Mouse (Mus musculus): ENCODE measurements around the gene Sigmar1. TPM values are rescaled to one million over a fixed set of nuclear protein-coding genes. Genes with fewer than 3 reads are reported as not detected.
"Not testable (repeated sequence)": the region's sequence is repeated elsewhere in the genome, so short reads cannot be mapped to it uniquely, and the experiment has no call there.

The Sigmar1 gene
- polyA plus RNA-seq (2014; fragmentation: Nextera tagmentation; extraction: Ambion mirVana) = 81.2 and 90.6 TPM in 2 replicates

GRCm38 (mm10) chr4:41755338-41756305, at the start of gene Sigmar1:
Gene Sigmar1 (minus strand): TSS chr4:41756157.
- H3K27ac ChIP-seq (ENCODE audit: low read length) = peak within 1 kb of the TSS; percentile 80
- H3K36me3 ChIP-seq (ENCODE audit: control insufficient read depth, insufficient read depth, low read length) = no peaks in the 10 kb centered on the region; the same call in 1 of the 2 replicates
- H3K9me3 ChIP-seq (ENCODE audit: control insufficient read depth, low read depth, low read length) = no peaks in the 10 kb centered on the region
- H3K9ac ChIP-seq (replicated peaks; ENCODE audit: low read depth, low read length) = peak within 1 kb of the TSS; percentile 59
- WGBS = under 1% methylated on average over 57 of the region's 57 CpGs
- H3K4me2 ChIP-seq (replicated peaks; ENCODE audit: low read depth, low read length) = peak within 1 kb of the TSS; percentile 68
- H3K4me1 ChIP-seq (ENCODE audit: control insufficient read depth, insufficient read depth, low read length) = peaks cover 18% of the 10 kb centered on the region; the same call in 1 of the 2 replicates
- peak; percentile 77 for ATAC-seq (ENCODE audit: insufficient number of reproducible peaks, insufficient read depth, low FRiP score, low read depth)
- peak within 1 kb of the TSS; percentile 57 for H3K4me3 ChIP-seq (ENCODE audit: low read depth, low read length)
- no peaks in the 10 kb centered on the region for H3K27me3 ChIP-seq (ENCODE audit: control insufficient read depth, insufficient read depth, low read length)

- not testable (repeated sequence) for H3K9me3 ChIP-seq (ENCODE audit: control insufficient read depth, low read depth, low read length); H3K9ac ChIP-seq (replicated peaks; ENCODE audit: low read depth, low read length); H3K27ac ChIP-seq (ENCODE audit: low read length); H3K27me3 ChIP-seq (ENCODE audit: control insufficient read depth, insufficient read depth, low read length); H3K4me3 ChIP-seq (ENCODE audit: low read depth, low read length); H3K36me3 ChIP-seq (ENCODE audit: control insufficient read depth, insufficient read depth, low read length); H3K4me1 ChIP-seq (ENCODE audit: control insufficient read depth, insufficient read depth, low read length); H3K4me2 ChIP-seq (replicated peaks; ENCODE audit: low read depth, low read length); ATAC-seq (ENCODE audit: insufficient number of reproducible peaks, insufficient read depth, low FRiP score, low read depth)
- 49% methylated on average over 3 of the region's 3 CpGs for WGBS
Measured at GRCm38 (mm10) chr4:41783197-41783596, 27.2 kb upstream of the Sigmar1 start.

- not testable (repeated sequence) for H3K27ac ChIP-seq (ENCODE audit: low read length); H3K9me3 ChIP-seq (ENCODE audit: control insufficient read depth, low read depth, low read length); ATAC-seq (ENCODE audit: insufficient number of reproducible peaks, insufficient read depth, low FRiP score, low read depth); H3K9ac ChIP-seq (replicated peaks; ENCODE audit: low read depth, low read length); H3K4me1 ChIP-seq (ENCODE audit: control insufficient read depth, insufficient read depth, low read length); H3K4me2 ChIP-seq (replicated peaks; ENCODE audit: low read depth, low read length); H3K27me3 ChIP-seq (ENCODE audit: control insufficient read depth, insufficient read depth, low read length); H3K4me3 ChIP-seq (ENCODE audit: low read depth, low read length); H3K36me3 ChIP-seq (ENCODE audit: control insufficient read depth, insufficient read depth, low read length)
- WGBS = 38% methylated on average over 4 of the region's 4 CpGs
Measured at GRCm38 (mm10) chr4:41782711-41783110, 26.8 kb upstream of the Sigmar1 start.

- H3K27ac ChIP-seq (ENCODE audit: low read length); H3K9me3 ChIP-seq (ENCODE audit: control insufficient read depth, low read depth, low read length); ATAC-seq (ENCODE audit: insufficient number of reproducible peaks, insufficient read depth, low FRiP score, low read depth); H3K4me1 ChIP-seq (ENCODE audit: control insufficient read depth, insufficient read depth, low read length); H3K36me3 ChIP-seq (ENCODE audit: control insufficient read depth, insufficient read depth, low read length); H3K4me3 ChIP-seq (ENCODE audit: low read depth, low read length); H3K27me3 ChIP-seq (ENCODE audit: control insufficient read depth, insufficient read depth, low read length); H3K9ac ChIP-seq (replicated peaks; ENCODE audit: low read depth, low read length); H3K4me2 ChIP-seq (replicated peaks; ENCODE audit: low read depth, low read length): not testable (repeated sequence)
- WGBS = 21% methylated on average over 15 of the region's 21 CpGs
Measured at GRCm38 (mm10) chr4:41781748-41782485, 26.0 kb upstream of the Sigmar1 start.

GRCm38 (mm10) chr4:41781271-41781670, 25.3 kb upstream of the Sigmar1 start:
- not testable (repeated sequence) for H3K36me3 ChIP-seq (ENCODE audit: control insufficient read depth, insufficient read depth, low read length); H3K4me2 ChIP-seq (replicated peaks; ENCODE audit: low read depth, low read length); H3K9ac ChIP-seq (replicated peaks; ENCODE audit: low read depth, low read length); H3K4me1 ChIP-seq (ENCODE audit: control insufficient read depth, insufficient read depth, low read length); ATAC-seq (ENCODE audit: insufficient number of reproducible peaks, insufficient read depth, low FRiP score, low read depth); H3K4me3 ChIP-seq (ENCODE audit: low read depth, low read length); H3K27me3 ChIP-seq (ENCODE audit: control insufficient read depth, insufficient read depth, low read length); H3K27ac ChIP-seq (ENCODE audit: low read length); H3K9me3 ChIP-seq (ENCODE audit: control insufficient read depth, low read depth, low read length)
- 23% methylated on average over 8 of the region's 9 CpGs for WGBS

GRCm38 (mm10) chr4:41775840-41776239, 19.9 kb upstream of the Sigmar1 start:
- not testable (repeated sequence) for H3K27me3 ChIP-seq (ENCODE audit: control insufficient read depth, insufficient read depth, low read length); H3K27ac ChIP-seq (ENCODE audit: low read length); H3K4me1 ChIP-seq (ENCODE audit: control insufficient read depth, insufficient read depth, low read length); H3K9me3 ChIP-seq (ENCODE audit: control insufficient read depth, low read depth, low read length); H3K36me3 ChIP-seq (ENCODE audit: control insufficient read depth, insufficient read depth, low read length); H3K4me3 ChIP-seq (ENCODE audit: low read depth, low read length); ATAC-seq (ENCODE audit: insufficient number of reproducible peaks, insufficient read depth, low FRiP score, low read depth); H3K4me2 ChIP-seq (replicated peaks; ENCODE audit: low read depth, low read length); H3K9ac ChIP-seq (replicated peaks; ENCODE audit: low read depth, low read length)
- 92% methylated on average over 1 of the region's 1 CpGs for WGBS

GRCm38 (mm10) chr4:41774506-41774905, 18.5 kb upstream of the Sigmar1 start:
- not testable (repeated sequence) for H3K27me3 ChIP-seq (ENCODE audit: control insufficient read depth, insufficient read depth, low read length); H3K4me1 ChIP-seq (ENCODE audit: control insufficient read depth, insufficient read depth, low read length); H3K9me3 ChIP-seq (ENCODE audit: control insufficient read depth, low read depth, low read length); H3K9ac ChIP-seq (replicated peaks; ENCODE audit: low read depth, low read length); ATAC-seq (ENCODE audit: insufficient number of reproducible peaks, insufficient read depth, low FRiP score, low read depth); H3K36me3 ChIP-seq (ENCODE audit: control insufficient read depth, insufficient read depth, low read length)
- 65% methylated on average over 3 of the region's 3 CpGs for WGBS
- H3K27ac ChIP-seq (ENCODE audit: low read length) = peak overlapping the region; percentile 21; the same call in 1 of the 2 replicates
- peak overlapping the region; percentile 28; the same call in 1 of the 2 replicates for H3K4me2 ChIP-seq (replicated peaks; ENCODE audit: low read depth, low read length)
- 0 out of 2 replicates have a peak overlapping the region, but pooled peaks have one; percentile 21 for H3K4me3 ChIP-seq (ENCODE audit: low read depth, low read length)

- Histone ChIP-seq H3K4me3 (ENCODE audit: low read depth, low read length) (peak within 1 kb of the TSS; percentile 21; the same call in 1 of the 2 replicates), H3K27ac (ENCODE audit: low read length) (peak within 1 kb of the TSS; percentile 21; the same call in 1 of the 2 replicates), H3K4me2 (replicated peaks; ENCODE audit: low read depth, low read length) (peak within 1 kb of the TSS; percentile 32)
- ATAC-seq (ENCODE audit: insufficient number of reproducible peaks, insufficient read depth, low FRiP score, low read depth); H3K27me3 ChIP-seq (ENCODE audit: control insufficient read depth, insufficient read depth, low read length); H3K9ac ChIP-seq (replicated peaks; ENCODE audit: low read depth, low read length); H3K36me3 ChIP-seq (ENCODE audit: control insufficient read depth, insufficient read depth, low read length); H3K4me1 ChIP-seq (ENCODE audit: control insufficient read depth, insufficient read depth, low read length); H3K9me3 ChIP-seq (ENCODE audit: control insufficient read depth, low read depth, low read length): not testable (repeated sequence)
- WGBS = under 1% methylated on average over 12 of the region's 14 CpGs
Measured at GRCm38 (mm10) chr4:41774002-41774401, 18.0 kb upstream of the Sigmar1 start, which contains the start of gene Ccl27a. Gene Ccl27a (minus strand): TSS chr4:41774247.
